Mouse (Mus musculus): Measurements from ENCODE around the gene Bcl2l12. TPM values are rescaled to one million over a fixed set of nuclear protein-coding genes. Genes with fewer than 3 reads are reported as not detected.
A peak's percentile ranks its signal among the peaks of the same experiment; 100 is the strongest.

Gene Bcl2l12
- polyA plus RNA-seq, 1 experiment from 2014 or later: 54.7 TPM

DNA sequence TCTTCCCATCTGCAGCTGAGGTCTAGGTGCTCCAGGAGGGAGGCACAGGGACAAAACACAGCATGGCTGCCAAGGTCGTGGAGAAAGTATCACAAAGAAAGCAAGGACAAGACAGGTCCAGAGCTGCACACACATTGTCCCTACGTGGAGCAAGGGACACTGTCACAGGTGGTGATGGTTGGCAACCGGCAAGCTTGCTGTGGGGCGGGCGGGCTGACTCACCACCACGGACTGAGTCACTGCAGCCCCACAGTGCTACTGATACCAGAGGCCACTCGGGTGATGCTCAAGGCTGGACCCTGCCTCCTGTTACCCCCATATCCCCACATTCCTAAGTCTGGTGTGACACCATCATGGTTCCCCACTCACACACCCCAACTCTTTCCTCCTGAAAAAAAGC lies 3.9 kb upstream of the Bcl2l12 start:
- WGBS: 93% methylated on average over 7 of the region's 7 CpGs
- Histone ChIP-seq H3K9me3 (no peaks in the 10 kb centered on the region), H3K27ac (replicated peaks) (no peak overlapping the region), H3K4me1 (peaks cover 21% of the 10 kb centered on the region), H3K4me3 (no peak overlapping the region), H3K4me2 (replicated peaks) (no peak overlapping the region), H3K9ac (replicated peaks) (no peak overlapping the region), H3K36me3 (peaks cover 78% of the 10 kb centered on the region), H3K27me3 (no peaks in the 10 kb centered on the region)
- no peak for ATAC-seq (ENCODE audit: low FRiP score, low read depth)

DNA sequence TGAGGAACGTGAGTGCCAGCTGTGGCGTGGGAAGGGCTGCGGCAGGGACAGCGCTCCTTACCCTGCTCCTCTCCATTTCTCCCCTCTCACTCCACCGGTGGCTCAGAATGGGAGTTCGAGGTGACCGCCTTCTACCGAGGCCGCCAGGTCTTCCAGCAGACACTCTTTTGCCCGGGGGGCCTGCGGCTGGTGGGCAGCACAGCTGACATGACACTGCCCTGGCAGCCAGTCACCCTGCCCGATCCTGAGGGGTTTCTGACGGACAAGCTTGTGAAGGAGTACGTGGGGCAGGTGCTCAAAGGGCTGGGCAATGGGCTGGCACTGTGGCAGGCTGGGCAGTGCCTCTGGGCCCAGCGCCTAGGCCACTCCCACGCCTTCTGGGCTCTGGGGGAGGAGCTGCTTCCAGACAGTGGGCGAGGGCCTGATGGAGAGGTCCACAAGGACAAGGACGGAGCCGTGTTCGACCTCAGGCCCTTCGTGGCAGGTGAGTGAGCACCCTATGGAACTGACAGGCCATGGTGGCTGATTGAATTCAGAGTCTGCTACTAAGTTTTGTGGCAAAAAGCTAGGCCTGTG lies 2.1 kb upstream of the Bcl2l12 start:
- Histone ChIP-seq H3K4me2 (replicated peaks) (no peak overlapping the region), H3K9ac (replicated peaks) (0 out of 2 replicates have a peak overlapping the region, but pooled peaks have one; percentile 6), H3K27ac (replicated peaks) (0 out of 2 replicates have a peak overlapping the region, but pooled peaks have one; percentile 15), H3K27me3 (no peaks in the 10 kb centered on the region), H3K36me3 (peaks cover 60% of the 10 kb centered on the region), H3K4me3 (no peak overlapping the region), H3K4me1 (peaks cover 35% of the 10 kb centered on the region), H3K9me3 (no peaks in the 10 kb centered on the region)
- WGBS: 88% methylated on average over 21 of the region's 21 CpGs
- no peak for ATAC-seq (ENCODE audit: low FRiP score, low read depth)

DNA sequence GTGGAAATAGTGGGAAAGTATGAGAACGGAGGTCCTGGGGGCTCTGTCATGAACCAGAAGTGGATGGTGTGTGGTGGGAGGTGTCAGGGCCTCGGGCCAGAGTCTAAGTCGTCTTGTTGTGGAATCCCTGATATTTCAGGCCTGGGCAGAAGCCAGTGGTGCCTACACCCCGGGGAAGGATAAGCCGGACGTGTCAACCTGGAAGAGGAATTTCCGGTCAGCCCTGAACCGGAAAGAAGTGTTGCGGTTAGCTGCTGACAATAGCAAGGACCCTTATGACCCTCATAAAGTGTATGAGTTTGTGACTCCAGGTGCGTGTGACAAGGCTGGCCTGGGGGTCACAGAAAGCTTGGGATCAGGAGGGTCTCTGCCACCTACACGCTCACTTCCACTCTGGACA lies 1.2 kb upstream of the Bcl2l12 start:
- Histone ChIP-seq H3K36me3 (peaks cover 52% of the 10 kb centered on the region), H3K9ac (replicated peaks) (no peak overlapping the region), H3K4me1 (peaks cover 37% of the 10 kb centered on the region), H3K27ac (replicated peaks) (no peak overlapping the region), H3K9me3 (no peaks in the 10 kb centered on the region), H3K27me3 (no peaks in the 10 kb centered on the region), H3K4me2 (replicated peaks) (no peak overlapping the region), H3K4me3 (no peak overlapping the region)
- WGBS: 87% methylated on average over 11 of the region's 11 CpGs
- no peak for ATAC-seq (ENCODE audit: low FRiP score, low read depth)

DNA sequence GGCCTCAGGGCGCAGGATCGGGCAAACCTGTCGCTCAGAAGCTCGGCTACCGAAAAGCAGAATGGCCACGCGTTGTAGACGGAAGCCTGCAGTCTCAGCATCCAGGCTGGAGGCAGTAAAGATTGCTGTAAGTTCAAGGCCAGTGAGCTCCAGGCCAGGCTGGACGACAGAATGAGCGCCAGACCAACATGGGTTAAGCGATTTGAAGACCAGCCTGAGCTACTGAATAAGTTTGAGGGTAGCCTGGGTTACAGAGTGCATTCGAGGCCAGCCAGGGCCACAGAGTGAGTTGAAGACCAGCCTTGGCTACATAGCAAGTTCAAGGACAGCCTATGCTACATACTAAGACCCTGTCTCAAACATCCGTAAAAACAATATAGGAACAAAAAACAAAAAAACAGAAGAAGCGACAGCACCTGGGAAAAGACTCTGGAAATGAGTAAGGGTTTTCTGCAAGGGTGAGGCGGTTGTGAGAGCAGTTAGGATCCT lies 528 bp downstream of the Bcl2l12 start:
- peak overlapping the region; percentile 68 for H3K4me3 ChIP-seq
- peak overlapping the region; percentile 79 for H3K4me2 ChIP-seq (replicated peaks)
- 6% methylated on average over 15 of the region's 15 CpGs for WGBS
- peaks cover 45% of the 10 kb centered on the region for H3K36me3 ChIP-seq
- H3K4me1 ChIP-seq: peaks cover 37% of the 10 kb centered on the region
- peak overlapping the region; percentile 80 for H3K27ac ChIP-seq (replicated peaks)
- no peaks in the 10 kb centered on the region for H3K9me3 ChIP-seq
- ATAC-seq (ENCODE audit: low FRiP score, low read depth): peak; percentile 17; the same call in 1 of the 2 replicates
- no peaks in the 10 kb centered on the region for H3K27me3 ChIP-seq
- H3K9ac ChIP-seq (replicated peaks): peak overlapping the region; percentile 82

GRCm38 (mm10) chr7:44997231-44997939 lies 1.1 kb downstream of the Bcl2l12 start, which contains the start of gene Irf3:
Gene Irf3, plus strand, starts transcription at chr7:44997648.
- no peaks in the 10 kb centered on the region for H3K9me3 ChIP-seq
- H3K27ac ChIP-seq (replicated peaks): peak within 1 kb of the TSS; percentile 80
- WGBS: under 1% methylated on average over 43 of the region's 43 CpGs
- peak within 1 kb of the TSS; percentile 82 for H3K9ac ChIP-seq (replicated peaks)
- ATAC-seq (ENCODE audit: low FRiP score, low read depth): peak; percentile 90
- peaks cover 45% of the 10 kb centered on the region for H3K36me3 ChIP-seq
- H3K27me3 ChIP-seq: no peaks in the 10 kb centered on the region
- H3K4me3 ChIP-seq: peak within 1 kb of the TSS; percentile 68
- H3K4me1 ChIP-seq: peaks cover 37% of the 10 kb centered on the region
- peak within 1 kb of the TSS; percentile 79 for H3K4me2 ChIP-seq (replicated peaks)

DNA sequence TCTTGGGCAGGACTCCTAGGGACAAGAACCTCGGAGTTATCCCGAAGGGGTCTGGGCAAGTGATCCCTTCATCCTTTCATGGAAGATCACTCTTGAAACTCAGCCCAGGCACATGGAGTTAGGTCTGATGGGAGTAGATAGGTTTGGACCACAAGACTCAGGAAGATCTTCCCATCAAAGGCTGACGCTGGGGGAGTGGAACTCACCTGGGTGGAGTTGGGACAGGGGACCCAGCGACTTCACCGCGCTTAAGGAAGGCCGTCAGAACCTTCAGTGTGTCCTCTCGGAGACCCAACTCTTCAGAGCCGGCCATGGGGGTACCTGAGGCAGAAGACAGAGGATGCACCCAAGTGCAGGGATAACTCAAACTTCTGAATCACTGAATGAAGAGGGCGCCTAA lies 1.8 kb downstream of the Bcl2l12 start:
- peaks cover 37% of the 10 kb centered on the region for H3K4me1 ChIP-seq
- H3K9me3 ChIP-seq: no peaks in the 10 kb centered on the region
- H3K27me3 ChIP-seq: no peaks in the 10 kb centered on the region
- H3K4me2 ChIP-seq (replicated peaks): peak overlapping the region; percentile 79
- no peak for ATAC-seq (ENCODE audit: low FRiP score, low read depth)
- peaks cover 45% of the 10 kb centered on the region for H3K36me3 ChIP-seq
- H3K9ac ChIP-seq (replicated peaks): peak overlapping the region; percentile 82
- H3K4me3 ChIP-seq: peak overlapping the region; percentile 68
- peak overlapping the region; percentile 80; the same call in 1 of the 2 replicates for H3K27ac ChIP-seq (replicated peaks)
- 13% methylated on average over 10 of the region's 10 CpGs for WGBS

DNA sequence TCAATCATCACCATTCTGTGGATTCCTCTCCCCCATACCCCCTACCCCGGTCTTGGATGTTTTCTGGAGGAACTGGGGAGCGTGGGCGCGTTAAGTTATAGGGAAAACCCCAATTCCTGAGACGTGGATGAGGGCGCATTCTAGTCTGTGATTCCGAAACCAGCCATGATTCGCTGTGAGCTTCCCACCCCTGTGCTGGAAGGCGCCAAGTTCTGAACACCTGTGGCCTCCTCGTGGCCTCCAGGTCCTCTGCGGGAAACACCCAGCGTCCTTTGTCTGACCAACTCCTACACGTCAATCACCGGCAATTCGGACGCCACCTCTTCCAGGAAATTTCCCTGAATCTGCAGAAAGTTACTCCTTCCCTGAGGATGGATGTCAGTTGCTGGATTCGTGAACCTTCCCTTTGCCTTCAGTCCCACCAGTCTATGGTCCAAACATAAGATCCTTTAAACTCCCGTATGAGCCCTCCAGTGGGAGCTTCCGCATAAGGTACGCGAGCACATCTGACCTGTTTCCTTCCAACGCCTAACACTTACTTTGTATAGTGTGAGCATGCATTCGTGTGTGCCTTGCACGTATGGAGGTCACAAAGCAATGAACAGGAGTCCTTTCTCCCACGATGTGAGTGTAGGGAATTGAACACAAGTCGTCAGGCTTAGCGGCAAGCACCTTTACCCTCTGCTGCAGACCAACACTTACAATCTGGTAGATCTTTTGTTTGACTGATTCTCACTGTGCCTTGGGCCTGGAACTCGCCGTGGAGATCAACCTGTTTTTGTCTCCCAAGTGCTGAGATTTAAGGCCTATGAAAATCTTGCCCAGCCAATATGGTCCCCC lies 11.4 kb downstream of the Bcl2l12 start:
- Histone ChIP-seq H3K36me3 (peaks cover 27% of the 10 kb centered on the region), H3K4me2 (replicated peaks) (peak overlapping the region; percentile 63), H3K9me3 (no peaks in the 10 kb centered on the region), H3K4me1 (peaks cover 37% of the 10 kb centered on the region), H3K9ac (replicated peaks) (peak overlapping the region; percentile 75), H3K4me3 (peak overlapping the region; percentile 82), H3K27ac (replicated peaks) (peak overlapping the region; percentile 89), H3K27me3 (no peaks in the 10 kb centered on the region)
- ATAC-seq (ENCODE audit: low FRiP score, low read depth): peak; percentile 31
- under 1% methylated on average over 29 of the region's 29 CpGs for WGBS

GRCm38 (mm10) chr7:44986192-44986878 lies 12.2 kb downstream of the Bcl2l12 start, which contains the start of gene Prmt1:
Gene Prmt1, minus strand, starts transcription at chr7:44986568.
- under 1% methylated on average over 41 of the region's 42 CpGs for WGBS
- peak within 1 kb of the TSS; percentile 63 for H3K4me2 ChIP-seq (replicated peaks)
- H3K9ac ChIP-seq (replicated peaks): peak within 1 kb of the TSS; percentile 97
- H3K36me3 ChIP-seq: peaks cover 27% of the 10 kb centered on the region
- H3K9me3 ChIP-seq: no peaks in the 10 kb centered on the region
- H3K4me3 ChIP-seq: peak within 1 kb of the TSS; percentile 82
- peaks cover 37% of the 10 kb centered on the region for H3K4me1 ChIP-seq
- peak; percentile 95 for ATAC-seq (ENCODE audit: low FRiP score, low read depth)
- H3K27ac ChIP-seq (replicated peaks): peak within 1 kb of the TSS; percentile 94
- H3K27me3 ChIP-seq: no peaks in the 10 kb centered on the region

GRCm38 (mm10) chr7:44985595-44986191 lies 12.8 kb downstream of the Bcl2l12 start:
- Histone ChIP-seq H3K9ac (replicated peaks) (peak overlapping the region; percentile 97), H3K4me2 (replicated peaks) (peak overlapping the region; percentile 62), H3K27me3 (no peaks in the 10 kb centered on the region), H3K36me3 (peaks cover 31% of the 10 kb centered on the region), H3K9me3 (no peaks in the 10 kb centered on the region), H3K4me3 (peak overlapping the region; percentile 82), H3K4me1 (peaks cover 37% of the 10 kb centered on the region), H3K27ac (replicated peaks) (peak overlapping the region; percentile 94)
- peak; percentile 4 for ATAC-seq (ENCODE audit: low FRiP score, low read depth)
- WGBS: 1% methylated on average over 44 of the region's 45 CpGs

GRCm38 (mm10) chr7:44984833-44985164 lies 13.7 kb downstream of the Bcl2l12 start:
- no peaks in the 10 kb centered on the region for H3K9me3 ChIP-seq
- peak overlapping the region; percentile 62 for H3K4me2 ChIP-seq (replicated peaks)
- H3K4me1 ChIP-seq: peaks cover 37% of the 10 kb centered on the region
- peaks cover 40% of the 10 kb centered on the region for H3K36me3 ChIP-seq
- H3K4me3 ChIP-seq: peak overlapping the region; percentile 82
- WGBS: 53% methylated on average over 3 of the region's 3 CpGs
- H3K27me3 ChIP-seq: no peaks in the 10 kb centered on the region
- 0 out of 2 replicates have a peak overlapping the region, but pooled peaks have one; percentile 97 for H3K9ac ChIP-seq (replicated peaks)
- ATAC-seq (ENCODE audit: low FRiP score, low read depth): no peak
- H3K27ac ChIP-seq (replicated peaks): peak overlapping the region; percentile 94; the same call in 1 of the 2 replicates

All from midbrain, embryonic 12.5 days (tissue).